Mouse (Mus musculus): ENCODE measurements at regions not wholly inside any gene's neighbourhood (a gene's known extent, or its start where the extent isn't known, plus 50 kb on each side); places are given as distances from the start of the nearest gene placed in this dataset.
A peak's percentile ranks its signal among the peaks of the same experiment; 100 is the strongest.

DNA sequence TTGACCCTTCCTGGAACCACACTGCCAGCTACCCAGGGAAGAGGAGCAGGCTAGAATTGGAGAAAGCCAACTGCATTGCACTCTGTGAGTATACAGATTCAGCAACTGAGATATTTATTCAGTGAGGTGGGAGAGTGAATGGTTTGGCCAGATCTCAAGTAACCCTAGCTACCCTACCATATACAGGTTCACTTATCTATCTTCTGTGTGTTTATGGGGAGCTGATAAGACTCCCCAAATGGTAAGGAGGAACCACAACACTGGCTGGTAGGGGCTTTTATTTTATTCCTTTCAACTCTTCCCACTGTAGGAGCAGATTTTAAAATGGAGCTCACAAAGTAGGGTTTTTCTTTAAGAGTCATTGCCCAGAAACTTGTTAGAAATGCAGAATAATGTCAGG lies 62.9 kb downstream of the Arrdc3 start:
- no peak for DNase-seq (ENCODE audit: low read depth)

DNA sequence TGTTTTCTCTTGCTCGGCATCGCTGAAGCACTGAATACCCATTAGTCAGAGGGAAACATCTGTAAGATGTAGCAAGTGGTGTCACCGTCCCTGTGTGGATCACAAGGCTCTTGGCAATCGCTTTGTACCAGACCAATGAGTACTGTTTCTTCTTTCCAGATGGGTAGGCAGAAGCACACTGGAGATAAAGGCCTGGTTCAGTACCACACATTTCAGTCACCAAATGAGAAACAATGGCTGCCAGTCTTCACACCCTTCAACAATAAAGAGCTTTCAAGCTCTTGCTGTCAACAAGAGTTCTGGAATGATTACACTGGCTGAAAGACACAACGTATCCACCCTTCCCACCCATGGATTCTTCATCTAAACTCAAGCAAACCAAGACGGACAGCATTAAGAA lies 64.5 kb downstream of the Arrdc3 start:
- DNase-seq (ENCODE audit: low read depth): no peak

DNA sequence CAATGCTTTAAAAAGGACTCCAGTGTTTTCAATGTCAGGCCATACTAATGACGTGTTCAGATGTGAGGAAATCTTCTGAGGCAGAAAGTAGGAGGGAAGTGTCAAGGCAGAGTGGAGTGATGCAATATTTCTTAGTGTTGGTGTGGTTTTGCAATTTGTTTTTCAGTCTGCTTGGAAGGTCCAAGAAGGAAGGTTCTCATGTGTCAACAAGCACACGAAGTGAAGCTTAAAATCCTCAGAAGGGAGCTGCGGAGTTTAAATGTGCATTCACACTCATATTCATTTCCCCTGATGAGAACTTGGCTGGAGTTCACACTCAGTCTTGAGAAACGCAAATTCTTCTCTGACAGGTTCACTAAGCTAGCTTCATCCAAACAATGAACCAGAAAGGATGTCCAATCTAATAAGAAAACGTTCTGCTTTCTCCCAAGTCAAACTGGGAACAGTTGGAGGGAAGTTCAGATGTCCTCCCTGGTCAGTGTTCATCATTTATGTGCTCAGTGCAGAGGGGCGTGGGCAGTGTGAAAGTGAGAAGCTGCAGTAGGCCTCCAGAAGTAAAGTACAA lies 66.0 kb downstream of the Arrdc3 start:
- DNase-seq (ENCODE audit: low read depth): no peak

DNA sequence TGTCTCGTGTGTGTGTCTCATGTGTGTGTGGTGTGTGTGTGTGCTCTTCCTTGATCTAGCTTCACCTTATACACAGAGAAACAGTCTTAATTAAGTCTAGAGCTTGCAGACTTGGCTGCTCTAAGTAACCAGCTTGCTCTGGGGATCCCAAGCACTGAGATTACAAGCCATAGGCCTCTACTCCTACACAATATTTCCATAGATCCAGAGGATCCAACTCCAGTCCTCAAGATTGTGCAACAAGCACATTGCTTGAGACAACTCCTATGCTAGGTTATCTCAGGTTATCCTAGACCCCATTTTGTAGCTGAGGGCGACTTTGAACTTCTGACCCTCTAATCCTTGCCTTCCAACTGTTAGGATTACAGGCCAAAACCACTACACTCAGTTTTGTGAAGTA lies 67.1 kb downstream of the Arrdc3 start:
- DNase-seq (ENCODE audit: low read depth): no peak

DNA sequence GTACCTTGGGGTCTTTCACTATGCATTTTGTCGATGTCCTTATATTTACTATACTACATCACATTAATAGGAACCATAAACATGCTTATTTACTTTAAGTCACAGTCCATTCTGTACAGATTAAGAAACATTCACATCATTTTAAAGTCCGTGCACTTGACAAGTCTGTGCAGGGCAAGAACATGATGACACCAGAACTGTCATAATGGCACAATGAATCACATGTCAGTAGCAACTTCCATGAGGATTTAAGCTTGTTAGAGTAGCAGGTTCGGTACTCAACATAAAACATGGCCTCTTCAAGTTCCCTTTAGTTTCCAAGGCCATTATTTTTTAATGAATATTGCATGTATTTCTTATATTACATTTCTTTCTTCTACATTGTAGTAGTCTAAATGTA lies 67.6 kb downstream of the Arrdc3 start:
- no peak for DNase-seq (ENCODE audit: low read depth)

DNA sequence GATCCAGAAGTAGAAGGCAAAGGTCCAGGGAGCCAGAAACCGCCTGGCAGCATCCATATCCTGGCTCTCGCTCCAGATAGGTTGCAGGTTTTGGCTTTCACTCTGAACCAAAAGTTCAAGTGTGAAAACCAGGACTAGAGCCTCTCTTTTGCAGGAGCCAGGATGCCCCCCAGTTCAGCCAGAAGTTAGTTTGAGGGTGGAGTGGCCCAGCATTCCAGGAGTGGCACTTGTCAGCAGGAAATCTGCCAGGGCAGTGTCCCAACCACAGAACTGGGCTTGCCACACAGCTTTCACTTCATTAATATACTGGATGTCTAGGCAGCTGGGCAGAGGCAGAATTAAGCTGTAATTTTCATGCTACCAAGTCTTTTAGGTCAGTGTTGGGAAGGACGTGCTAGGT lies 68.1 kb downstream of the Arrdc3 start:
- DNase-seq (ENCODE audit: low read depth): no peak

DNA sequence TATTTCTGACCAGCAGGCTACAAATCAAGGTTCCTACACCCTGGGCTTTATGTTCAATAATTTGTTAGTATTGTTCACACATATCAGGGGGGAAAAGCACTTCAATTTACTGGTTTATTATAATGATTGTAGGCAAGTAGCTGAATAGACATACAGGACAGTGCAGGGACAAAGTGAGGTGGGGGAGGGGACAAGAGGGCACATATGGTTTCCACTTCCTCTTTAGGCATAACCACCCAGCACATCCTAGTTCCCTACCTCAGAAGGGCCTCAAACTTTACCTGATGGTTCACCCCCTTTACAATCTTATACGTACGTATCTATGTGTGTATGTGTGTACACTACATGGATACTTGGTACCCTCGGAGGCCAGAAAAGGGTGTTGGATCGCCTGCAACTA lies 69.7 kb downstream of the Arrdc3 start:
- DNase-seq (ENCODE audit: low read depth): no peak

DNA sequence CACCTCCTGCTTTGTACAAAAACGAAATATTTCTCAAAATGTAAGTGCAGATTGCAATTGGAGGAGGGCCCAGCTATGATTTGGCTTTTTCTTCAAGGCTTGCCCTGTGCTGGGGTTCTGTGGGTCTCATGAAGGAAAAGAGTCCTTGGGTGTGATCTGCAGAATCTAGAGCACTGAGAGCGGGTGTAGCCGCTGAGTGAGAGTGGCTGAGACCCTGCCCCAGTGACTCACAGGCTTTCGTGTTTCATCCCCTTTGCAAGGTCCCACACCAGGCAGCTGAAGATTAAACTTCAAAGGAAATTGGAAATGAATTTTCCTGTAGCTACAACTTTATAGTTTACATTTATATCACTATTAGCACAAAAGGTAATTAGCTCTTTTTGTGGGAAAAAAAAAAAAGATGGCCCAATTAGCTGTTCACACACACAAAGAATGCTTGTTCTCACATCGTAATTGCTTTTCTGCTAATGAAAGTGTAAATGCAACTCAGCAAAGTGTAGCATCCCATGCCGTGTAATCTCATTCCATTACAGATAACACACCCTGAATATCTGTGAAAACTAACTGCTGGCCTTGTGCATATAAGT lies 71.0 kb downstream of the Arrdc3 start:
- DNase-seq (ENCODE audit: low read depth): no peak

DNA sequence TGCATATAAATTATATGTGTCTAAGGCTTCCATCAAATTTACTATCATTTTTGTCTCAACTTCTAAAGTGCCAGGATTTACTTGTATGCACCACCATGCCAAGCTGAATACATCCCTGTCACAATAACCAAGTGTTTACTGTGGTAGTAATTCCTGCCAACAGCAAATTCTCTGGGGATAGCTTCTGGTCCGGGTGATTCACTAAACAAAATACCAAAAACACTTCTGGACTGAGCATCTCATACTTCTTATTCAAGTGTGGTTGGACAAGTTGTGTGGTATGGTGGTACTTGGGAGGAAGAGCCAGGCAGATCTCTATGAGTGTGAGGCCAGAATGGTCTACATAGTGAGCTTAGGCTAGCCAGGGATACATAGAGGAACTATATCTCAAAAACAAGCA lies 73.8 kb downstream of the Arrdc3 start:
- DNase-seq (ENCODE audit: low read depth): no peak

DNA sequence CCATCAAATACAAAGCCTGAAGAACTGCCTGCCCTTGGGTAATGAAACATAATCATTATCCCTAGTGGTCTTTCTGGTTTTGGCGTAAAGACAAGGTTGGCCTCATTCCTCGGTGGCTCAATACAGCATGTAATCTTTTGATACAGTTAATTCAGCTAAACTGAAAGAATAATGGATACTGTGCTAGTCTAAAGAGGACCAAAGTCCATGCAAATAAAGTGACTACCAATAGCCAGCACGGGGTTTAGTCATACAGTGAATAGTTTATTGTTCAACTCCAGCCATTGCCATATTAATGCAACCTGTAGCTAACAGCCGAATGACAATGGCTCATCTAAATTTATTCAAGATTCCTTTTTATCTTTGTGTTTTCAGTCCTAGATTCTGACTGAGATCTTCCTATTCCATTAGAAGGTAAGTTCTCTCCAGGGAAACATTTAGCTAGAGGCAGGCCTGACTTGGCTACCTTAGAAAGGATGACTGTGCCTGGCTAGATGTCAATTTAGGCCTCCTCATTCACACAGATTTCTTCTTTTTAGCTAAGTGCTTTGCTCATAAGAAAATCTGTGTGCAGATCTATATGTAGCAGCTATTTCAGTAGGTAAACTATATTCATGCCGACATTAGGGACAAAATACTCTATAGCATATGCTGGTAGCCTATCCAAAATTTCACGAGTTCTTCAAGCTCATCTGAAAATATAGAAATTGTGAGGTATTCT lies 74.4 kb downstream of the Arrdc3 start:
- no peak for DNase-seq (ENCODE audit: low read depth)

DNA sequence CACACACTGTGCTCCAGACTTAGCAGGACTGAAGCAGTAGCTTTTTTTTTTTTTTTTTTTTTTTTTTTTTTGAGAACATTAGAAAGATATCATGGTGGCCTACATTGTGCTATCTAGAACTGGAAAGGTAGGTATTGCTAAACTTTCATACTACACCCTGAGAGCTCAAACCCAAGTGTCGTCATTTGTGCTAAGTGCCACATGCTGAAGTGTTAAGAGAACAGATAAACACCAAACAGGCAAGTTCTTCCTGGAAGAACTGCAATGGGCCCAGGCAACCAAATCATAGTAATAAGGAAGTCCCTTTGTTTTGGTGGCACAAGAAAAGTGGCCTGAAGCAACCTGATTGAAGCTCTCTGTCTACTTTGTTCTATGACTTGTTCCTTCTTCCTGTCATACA lies 76.6 kb downstream of the Arrdc3 start:
- DNase-seq (ENCODE audit: low read depth): no peak

DNA sequence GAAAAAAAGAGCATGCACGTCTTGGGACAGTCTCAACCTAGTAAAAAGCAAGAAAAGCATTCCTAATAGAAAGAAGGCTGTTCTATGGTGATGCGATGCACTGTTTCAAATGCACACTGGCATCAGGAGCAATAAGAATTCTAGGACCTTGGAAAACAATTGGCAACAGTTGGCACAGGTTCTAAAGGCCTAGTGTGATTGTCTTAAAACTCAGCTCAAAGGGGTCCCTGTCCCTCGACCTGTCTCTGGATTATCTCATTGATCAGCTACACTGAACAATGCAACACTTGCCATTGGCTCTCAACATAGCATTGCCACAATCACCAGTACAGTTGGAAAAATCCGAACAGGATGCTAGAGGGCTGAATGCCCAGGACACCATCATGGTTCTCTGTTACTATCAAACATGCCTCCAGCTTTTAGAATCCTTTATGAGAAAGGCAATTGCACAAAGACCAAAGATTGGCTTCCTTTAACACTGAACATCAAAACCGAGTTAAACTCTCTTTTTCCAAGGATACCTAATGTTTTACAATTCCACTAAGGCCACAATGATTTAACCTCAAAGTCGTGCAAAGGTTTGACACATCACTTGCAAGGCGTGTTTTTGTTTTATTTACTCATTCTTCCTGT lies 78.9 kb downstream of the Arrdc3 start:
- DNase-seq (ENCODE audit: low read depth): no peak

DNA sequence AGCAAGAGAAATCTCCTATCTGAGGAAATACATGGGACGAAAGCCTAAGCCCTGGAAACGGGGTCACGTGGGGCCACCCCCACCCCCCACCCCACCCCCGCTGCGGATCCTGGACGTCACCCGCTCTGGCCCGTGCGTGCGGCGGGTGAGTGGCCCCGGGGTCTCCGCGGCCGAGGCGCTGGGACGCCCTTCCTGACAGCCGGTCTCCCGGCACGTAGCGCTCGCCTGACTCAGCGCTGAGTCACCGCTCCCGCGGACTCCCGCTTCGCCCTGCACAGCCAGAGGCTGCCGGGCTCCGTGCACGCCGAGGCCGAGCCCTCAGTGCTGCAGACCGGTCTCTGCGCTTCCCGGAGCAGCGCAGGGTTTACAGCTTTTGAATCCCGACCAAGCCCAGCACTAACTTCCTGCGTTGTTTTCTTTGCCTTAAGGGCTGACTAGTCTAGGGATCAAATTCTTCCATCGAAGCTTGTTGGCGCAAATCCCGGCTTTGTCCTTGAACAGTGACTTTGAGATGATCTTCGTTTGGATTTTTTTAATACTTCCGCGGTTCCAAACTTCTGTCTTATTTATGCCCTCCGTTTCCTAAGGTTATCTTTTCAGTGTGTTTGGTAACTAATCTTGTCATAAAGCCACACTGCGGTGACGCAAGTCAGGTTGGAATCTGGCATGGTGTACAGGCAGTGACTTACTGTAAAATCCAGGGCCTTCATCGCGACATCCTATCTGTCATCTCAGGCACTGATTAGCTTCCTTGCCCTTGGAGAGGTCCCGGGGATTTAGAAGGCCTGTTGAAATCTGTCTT lies 79.8 kb downstream of the Arrdc3 start:
- DNase-seq (ENCODE audit: low read depth): peak; percentile 51

DNA sequence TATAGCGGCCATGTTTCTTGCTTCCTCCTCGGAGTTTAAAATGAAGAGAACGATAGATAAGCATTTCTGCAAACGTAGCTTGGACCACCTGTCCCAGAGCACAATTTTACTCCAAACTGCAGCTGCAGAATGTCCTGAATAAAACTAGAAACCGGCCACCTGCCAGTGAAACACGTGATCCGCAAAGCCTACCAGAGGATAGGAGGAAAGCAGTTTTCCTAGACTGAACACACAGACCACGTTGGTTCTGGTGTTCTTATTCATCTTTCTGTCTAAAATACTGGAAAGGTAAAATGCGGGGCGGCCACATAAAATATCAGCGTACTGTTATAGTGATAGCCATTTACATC lies 80.4 kb downstream of the Arrdc3 start:
- DNase-seq (ENCODE audit: low read depth): no peak

DNA sequence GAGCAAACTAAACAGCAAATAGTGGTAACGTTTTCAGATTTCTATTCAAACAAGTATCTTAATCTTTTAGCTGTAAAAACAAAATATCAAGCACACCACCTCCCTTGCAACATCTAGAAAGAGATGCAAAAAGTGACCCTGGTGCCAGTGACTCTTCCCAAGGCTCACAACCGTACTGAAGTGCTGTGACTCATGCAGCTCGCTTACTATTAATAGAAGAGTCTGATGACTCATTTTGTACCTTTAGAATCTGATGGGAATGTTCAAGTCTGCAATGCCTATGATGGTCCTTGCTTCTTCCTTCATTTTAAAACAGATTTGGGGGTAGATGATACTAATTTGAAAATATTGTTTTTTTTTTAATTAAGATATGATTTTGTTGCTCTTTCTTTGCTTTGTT lies 88.5 kb downstream of the Arrdc3 start:
- no peak for DNase-seq (ENCODE audit: low read depth)

DNA sequence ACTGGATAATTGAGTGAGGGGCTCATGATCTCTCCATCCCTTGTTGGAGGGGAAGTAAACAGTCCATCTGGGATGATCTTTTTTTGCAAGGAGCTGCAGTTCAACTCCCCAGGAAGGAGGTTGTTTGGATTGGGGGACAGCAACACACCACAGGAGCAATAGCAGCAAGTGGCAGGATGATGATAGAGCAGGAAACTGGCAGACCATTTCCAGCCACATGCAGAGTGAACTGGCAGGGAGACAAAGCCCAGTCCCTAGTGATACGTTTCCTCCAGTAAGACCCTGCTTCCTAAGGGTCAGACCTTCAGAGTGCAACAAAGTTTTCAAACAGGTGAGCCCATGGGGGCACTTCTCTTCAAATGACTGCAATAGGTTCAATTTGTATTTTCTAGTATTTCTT lies 91.2 kb downstream of the Arrdc3 start:
- no peak for DNase-seq (ENCODE audit: low read depth)

DNA sequence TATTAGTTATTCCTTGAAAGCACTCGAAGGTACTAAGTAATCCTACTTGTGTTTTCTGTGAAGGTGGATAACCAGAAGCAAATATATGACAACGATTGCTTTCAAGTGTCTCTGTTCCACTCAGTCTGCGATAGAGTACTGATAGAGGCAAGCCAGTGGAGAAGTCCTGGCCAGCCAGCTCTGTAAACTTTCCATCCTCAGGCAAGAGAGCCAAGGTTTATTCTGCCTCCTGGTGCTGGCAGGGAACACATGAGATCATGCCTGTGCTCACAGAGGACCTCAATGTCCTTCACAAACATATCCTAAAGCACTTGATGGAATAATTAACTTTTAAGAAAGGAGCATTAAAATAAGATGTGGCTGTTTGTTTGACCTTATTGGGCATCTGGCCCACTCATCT lies 94.1 kb downstream of the Arrdc3 start:
- no peak for DNase-seq (ENCODE audit: low read depth)

DNA sequence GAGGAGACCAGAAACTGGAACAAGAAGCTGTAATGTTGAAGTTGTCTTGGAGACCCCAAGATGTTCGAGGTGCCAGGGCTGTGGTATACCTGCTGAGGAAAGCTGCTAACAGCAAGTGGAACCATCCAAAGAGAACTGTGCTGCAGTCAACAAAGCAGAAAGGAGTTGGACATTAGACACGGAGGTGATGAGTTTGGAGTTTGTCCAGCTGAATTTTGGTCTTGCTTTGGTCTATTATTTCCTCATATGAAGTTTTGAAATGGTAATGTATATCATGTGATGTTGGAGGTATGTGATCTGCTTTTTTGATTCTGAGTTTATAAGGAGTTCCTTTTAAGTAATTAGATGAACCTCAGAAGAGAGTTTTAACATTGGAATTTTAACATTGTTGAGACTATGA lies 98.0 kb downstream of the Arrdc3 start:
- DNase-seq (ENCODE audit: low read depth): no peak

DNA sequence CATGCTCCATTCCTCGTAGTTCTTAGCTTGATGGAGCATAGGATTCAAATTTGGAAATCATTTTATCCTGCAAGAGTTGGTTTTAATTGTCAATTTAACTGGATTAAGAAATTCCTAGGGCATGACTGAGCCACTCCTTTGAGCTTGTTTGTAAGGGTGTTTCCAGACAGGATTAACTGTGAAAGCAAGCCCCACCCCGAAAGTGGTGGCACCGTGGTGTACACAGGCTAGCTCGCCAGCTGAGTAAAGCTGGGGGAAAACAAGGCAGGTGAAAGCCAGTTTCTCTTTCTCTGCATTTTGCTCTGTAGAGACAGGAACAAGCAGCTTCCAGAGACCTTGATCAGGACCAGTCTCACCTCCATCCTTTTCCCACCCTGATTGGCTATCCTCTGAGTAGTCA lies 103.5 kb downstream of the Arrdc3 start:
- no peak for DNase-seq (ENCODE audit: low read depth)

DNA sequence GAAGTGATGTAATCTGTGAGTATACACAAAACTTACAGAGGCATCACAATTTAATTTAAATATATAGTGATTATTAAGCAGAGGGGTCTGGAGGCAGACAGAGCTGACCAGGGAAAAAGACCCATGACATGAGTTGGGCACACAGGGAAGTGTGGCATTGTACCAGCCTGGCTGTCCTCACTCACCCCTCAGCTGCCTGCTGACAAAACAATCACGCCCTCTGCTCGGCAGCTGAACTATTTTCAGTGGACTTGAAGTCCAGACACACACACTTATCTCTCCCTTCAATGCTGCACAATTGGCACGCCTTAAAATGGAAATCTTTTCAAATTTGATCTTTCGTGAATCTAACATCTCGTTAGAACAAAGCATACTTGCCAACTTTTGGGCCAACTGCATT lies 106.6 kb downstream of the Arrdc3 start:
- DNase-seq (ENCODE audit: low read depth): no peak

DNA sequence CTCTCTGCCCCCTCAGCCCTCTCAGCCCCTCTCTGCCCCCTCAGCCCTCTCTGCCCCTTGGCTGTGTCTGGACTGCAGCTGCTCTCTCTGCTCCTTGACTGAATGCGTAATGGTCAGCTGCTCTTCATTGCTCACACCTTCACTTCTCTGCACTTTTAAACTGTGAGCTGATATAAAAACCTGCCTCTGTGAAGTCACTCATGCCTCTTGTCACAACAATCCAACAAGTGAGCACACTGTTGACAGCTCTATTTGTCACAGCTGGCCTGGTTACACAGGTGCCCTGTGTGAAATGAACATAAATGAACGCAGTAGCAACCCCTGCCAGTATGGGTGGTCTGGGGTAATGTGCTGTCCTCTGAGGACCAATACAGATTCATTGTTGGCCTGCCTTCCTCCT lies 109.2 kb downstream of the Arrdc3 start:
- DNase-seq (ENCODE audit: low read depth): no peak

DNA sequence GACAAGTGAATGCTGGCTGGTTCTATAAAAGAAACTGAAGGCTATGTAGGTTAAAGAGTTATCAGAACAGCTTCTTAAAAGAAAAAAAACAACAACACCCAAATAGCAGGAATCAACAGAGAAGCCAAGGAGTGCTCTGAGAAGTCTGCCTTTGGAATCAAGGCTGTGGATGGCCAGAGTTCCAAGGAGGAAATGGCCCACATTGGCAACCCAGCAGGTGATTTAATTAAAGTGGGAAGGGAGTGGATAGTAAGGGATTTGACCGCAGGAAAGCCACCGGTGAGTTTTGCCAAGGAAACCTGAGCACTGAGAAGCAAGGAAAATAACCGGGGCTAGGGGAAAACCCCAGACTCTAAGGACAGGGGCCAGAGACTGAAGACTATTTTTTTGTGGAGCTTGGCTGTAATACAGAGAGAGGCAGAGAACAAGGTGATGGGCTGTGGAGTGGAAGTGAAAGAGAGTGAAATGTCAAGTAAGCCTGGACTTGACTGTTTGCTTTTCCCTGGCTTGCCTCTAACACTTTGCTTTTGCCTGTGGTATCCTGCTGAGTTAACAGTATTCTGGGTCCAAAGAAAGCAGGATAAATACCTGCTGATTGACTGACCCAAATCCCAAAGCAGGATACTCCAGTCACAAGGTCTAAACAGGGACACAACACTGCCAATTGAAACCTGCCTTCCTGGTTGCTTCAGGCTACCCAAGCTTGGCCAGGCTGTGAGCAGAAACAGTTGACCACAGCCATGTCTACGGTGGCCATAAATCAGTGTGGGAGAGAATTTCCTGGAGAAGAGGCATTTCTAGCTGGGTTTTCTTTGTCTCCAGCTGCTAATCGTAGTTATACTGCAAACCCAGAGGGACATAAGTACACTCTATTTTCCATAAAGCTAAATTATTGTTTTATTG lies 125.9 kb downstream of the Arrdc3 start:
- no peak for DNase-seq (ENCODE audit: low read depth)
